Mouse (Mus musculus) frontal cortex, adult (tissue): ENCODE results near the gene Zc3h12d.
"Not testable (repeated sequence)": the region's sequence is repeated elsewhere in the genome, so short reads cannot be mapped to it uniquely, and the experiment has no call there.

Source experiments
- ATAC-seq: cut with Nextera tagmentation; 2 replicates; pipeline ENCODE4 v1.9.2; 2017; ENCODE audit warnings: mild to moderate bottlenecking, moderate library complexity, mixed read lengths; ENCODE audit not compliant: low TSS enrichment

The Zc3h12d gene

DNA sequence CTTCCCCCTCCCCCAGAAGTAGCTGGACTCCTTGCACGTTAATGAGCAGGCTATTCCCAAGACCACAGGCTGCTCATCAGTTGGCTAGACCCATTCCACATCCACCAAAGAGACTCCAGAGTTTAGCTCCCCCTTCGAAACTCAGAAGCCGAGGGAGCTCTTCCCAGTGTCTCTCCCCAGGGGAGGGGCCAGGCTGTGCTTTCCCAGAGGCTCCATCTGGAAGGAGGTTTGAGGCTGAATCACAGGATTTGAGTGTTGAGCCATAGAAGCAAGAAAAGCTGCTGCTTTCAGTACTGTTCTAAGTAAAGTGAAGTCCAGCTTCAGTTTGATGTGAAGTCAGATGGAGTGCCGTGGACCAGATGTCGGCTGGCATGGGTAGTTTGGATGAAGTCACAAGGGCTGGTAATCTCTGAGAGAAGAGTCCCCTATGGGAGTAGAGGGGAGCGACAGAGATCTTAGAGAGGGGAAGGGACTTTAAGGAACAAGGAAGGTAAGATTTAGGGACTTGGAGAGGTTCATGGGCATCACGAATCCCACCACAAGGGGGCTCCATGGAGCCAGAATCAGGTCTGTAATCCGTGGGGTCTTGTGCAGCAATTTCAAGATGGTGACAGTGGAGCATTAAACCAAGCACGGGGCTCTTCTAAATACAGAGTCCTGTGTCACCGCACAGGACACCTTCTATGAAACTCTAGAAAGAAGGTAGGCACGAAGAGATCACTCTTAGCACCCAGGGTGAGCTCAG lies 38.5 kb downstream of the Zc3h12d start:
- ATAC-seq, result peak; percentile 97

DNA sequence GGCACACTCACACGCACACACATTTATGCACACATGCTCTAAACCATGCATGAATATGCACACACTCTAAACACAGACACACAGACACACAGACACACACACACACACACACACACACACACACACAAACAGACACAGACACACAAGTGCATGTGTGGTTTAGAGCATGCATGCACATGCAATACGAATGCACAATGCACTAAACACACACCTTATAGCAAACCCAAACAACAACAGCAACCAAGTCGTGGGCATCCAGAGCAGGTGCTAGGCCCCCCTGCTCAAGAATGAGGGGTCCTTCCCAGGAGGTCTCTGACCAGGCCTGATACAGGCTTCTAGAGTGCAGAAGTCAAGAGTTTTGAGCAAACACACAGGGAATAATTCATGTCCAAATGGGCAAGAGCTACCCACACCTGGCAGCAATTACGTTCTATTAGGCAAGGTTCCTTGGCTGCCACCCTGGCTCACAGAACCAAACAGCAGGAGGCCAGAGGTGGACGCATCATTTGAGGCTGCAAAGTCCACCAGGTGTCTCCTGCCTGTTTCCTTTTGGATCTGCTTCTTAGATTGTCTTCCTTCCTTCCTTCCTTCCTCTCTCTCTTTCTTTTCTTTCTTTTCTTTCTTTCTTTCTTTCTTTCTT lies 39.2 kb downstream of the Zc3h12d start:
- no peak for ATAC-seq

DNA sequence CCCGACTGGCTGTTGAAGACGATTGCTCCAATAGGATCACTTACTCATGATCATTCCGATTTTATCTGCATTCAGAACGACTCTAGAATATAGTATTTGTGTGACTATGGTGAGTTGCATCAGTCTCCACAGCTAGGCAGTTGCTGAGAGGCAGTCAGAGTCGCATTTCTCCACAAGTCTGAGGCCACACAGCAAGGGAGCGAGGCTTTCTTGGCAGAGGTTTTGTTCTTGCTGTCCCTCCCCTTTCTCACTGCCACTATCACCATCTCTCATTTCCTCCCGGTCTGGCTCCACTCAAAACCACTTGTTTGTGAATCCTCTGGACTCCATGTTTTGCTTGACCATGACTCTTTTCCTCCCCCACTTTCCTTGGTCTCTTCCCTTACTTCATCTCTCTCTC lies 41.9 kb downstream of the Zc3h12d start:
- no peak for ATAC-seq

DNA sequence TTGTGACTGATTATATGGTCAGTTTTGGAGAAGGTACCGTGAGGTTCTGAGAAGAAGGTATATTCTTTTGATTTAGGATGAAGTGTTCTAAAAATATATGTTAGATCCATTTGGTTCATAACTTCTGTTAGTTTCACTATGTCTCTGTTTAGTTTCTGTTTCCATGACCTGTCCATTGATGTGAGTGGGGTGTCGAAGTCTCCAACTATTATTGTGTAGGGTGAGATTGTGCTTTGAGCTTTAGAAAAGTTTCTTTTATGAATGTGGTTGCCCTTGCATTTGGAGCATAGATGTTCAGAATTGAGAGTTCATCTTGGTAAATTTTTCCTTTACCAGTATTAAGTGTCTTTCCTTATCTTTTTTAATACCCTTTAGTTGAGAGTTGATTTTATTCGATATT lies 48.0 kb downstream of the Zc3h12d start:
- ATAC-seq, result not testable (repeated sequence)

DNA sequence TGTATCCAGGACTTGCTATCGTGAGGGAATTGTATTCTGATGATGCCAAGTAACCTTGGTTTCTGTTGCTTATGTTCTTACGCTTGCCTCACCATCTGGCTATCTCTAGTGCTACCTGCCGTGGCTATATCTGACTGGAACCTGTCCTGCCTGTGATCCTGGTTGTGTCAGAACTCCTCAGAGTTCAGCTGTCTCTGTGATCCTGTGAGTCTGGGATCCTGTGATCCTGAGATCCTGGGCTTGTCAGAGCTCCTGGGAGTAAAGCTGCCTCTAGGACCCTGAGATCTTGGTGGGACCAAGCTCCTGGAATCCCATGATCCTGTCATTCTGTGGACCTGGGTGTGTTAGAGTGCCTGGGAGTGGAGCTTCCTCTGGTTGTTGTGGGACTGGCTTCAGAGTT lies 49.7 kb downstream of the Zc3h12d start:
- ATAC-seq, result no peak

DNA sequence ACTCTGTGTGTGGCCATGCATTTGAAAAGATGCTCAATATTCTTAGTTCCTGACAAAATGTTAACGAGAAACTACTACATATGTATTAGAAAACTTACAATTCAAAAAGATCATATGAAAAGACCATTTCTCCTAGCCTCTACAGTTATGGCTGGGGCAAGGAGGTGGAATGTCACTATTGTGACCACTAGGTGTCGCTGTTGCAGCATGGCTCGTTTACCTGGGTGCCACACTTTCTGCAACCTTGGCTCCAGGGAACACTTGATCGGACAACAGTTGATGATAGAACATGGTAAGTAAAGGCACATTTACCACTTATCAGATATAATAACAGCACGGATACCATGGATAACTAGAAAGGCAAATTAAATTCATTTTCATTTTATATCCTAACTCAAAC lies 51.3 kb downstream of the Zc3h12d start:
- peak; percentile 95 for ATAC-seq

DNA sequence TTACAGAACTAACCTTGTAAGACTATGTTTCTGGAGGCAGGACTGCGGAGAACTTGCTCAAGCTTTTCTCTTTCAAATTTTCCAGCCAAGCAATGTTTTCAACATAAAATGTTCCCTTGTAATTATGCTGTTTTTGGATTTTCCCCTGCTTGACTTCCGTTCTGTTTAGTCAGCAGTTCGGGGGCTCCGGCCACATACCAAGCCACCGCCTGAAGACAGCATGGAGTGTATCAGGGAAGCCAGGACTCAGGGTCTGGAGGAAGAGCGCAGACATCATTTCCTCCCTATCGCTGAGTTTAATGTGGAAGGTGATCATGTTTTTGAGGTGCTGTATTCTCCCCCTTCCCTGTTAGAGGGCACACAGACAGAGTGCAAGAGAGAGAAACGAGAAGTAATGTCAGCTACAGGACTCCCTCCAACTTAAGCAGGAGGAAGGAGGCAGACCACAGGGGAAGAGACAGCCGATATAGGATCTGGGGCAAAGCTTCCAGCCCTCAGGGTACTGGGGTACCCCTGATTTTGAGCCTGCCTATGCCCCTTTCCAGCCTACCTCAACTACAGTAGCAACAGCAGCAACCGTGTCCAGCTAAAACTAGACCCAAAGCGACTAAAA lies 56.1 kb downstream of the Zc3h12d start:
- no peak; the same call in 1 of the 2 replicates for ATAC-seq

DNA sequence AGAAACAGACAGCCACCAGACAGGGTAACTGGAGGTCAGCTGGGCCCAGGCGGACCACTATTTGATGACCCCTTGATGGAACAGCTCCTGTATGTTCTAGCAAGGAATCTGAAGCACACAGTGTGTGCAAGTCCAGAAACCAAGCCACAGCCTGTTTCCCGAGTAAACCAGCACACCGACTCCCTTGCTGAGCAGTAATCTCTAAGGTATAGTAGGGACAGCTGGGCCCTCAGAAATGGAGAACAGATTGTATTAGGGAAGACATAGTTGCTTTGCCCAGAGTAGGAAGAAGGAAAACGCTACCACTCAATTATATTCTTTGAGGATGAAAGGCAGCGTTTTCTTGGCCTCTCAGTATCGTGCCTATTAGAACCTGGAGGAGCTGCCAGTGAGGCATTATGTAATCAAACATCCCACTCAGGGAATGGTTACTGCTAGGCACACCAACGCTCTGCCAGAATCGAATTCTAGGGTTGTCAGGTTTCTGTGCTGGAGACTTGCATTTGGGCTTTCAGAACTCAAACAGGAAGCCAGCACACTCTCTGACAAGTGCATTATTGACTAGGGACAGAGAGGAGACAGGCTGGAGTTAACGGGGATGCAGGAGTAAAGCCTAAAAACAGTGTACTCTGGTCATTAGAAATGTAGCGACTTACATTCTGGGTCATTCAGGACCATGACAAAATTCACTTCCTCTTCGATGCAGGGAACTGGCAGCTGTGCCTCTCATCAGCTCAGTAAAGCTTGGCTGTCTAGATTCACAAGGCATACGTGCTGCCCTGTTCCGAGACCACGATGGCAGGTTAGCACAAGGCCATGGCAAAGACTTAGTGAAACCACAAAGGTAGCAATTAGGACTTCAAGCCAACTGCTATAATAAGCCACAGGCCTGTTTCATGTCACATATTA lies 68.7 kb downstream of the Zc3h12d start:
- peak; percentile 90 for ATAC-seq

DNA sequence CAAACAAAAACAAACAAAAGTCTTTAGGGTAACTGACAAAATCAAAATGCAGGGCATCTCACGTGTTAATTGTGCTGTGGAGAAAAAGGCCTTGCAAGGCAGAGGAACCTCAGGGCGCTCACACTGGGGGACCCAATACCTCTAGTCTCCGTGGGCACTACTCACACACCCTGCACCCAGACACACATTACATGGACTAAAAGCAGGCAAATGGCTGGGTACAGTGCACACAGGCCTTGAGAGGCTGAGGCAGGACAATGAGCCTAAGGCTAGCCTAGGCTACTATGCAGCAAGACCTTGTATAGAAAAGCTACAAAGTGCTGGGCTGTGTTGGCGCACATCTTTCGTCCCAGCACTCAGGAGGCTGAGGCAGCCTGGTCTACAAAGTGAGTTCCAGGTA lies 71.9 kb downstream of the Zc3h12d start:
- ATAC-seq, result no peak

DNA sequence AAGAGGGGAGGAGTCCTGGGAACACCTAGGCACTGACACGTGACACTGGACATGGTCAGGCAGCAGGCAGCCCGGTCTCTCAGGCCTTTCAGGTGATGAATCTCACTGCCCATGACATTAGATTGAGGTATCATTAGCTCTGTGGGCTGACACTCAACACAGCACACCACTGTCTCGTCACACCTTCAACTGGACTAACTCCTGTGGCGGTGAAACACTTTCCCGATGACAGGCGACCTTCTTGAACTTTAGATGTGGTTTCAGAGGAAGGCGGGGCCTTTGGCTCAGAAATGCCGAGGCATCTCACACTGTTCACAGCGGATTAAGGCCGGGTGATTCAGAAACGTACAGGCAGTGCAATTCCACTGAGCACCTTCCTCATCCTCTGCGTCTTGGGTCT lies 74.9 kb downstream of the Zc3h12d start:
- ATAC-seq, result no peak

DNA sequence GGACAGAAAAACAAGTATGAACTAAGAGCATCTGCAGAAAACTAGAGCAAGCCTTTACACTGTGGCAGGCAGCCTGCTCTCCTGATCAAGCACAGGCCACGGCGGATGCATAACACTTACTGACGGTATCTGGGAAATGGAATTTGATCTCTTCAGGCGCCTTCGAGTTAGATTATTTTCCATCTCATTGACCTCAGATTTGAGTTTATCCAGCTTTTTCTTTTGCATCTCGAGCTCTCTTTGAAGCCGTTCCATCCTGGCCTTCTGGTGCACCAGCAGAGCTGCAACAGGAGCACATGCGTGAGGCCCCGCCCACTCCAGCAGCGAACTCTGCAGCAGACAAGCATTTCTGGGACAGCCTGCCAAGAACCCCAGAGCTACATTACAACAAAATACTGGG lies 79.0 kb downstream of the Zc3h12d start:
- peak; percentile 81 for ATAC-seq
